In the genomic region with DNA sequence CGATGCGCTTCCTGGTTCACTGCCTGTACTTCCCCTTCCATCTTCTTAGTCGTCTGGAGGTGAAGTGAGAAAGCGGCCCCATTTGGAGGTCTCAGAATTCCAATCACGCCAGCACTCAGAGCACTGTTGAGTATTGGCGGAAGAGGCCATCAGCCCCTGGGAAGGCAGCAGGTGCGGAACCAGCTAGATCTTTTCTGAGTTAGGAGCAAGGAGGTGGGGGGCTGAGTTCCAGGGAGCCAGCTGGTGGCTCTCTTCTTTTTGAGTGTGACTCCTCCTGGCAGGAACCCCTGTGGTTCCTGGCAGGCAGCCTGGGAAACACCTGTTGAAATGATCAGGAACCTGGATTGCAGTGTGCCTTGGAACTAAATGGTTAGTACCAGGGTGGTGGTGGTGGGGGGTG, we compare ENCODE assay signal across 13 mouse cellular contexts.
DNase-seq lines count a peak whose midpoint lies in the region; ATAC-seq and TF ChIP-seq lines count a peak whose summit lies in the region.
"Had no signal": no experiment of that assay in that cellular context is flagged by ENCODE, and none has a peak within 500 bp of the region (broad histone marks: within the 10 kb centered on the region; RNA-seq: fewer than 3 reads in every experiment).

No protein-coding gene starts in this region.

- no peak for ATAC-seq in kidney, embryonic 16.5 days (ENCODE audit: low FRiP score, low TSS enrichment)

- no peak for TF ChIP-seq CTCF in layer of hippocampus, adult 2 months (conservative IDR thresholded peaks at IDR 0.05)
- no peak for TF ChIP-seq CTCF in E14TG2a.4 (conservative IDR thresholded peaks at IDR 0.05; ENCODE audit: low read length)

- H3K4me1 ChIP-seq in E14TG2a.4 (replicated peaks; ENCODE audit: low read depth, low read length), result peaks cover 11% of the 10 kb centered on the region
- H3K4me1 ChIP-seq in kidney, embryonic 16.5 days (ENCODE audit: insufficient read depth, low read length), result no peaks in the 10 kb centered on the region
- H3K4me1 ChIP-seq: neural tube, embryonic 15.5 days had no signal

- no peak overlapping the region for H3K4me2 ChIP-seq in kidney, embryonic 16.5 days (replicated peaks; ENCODE audit: low read depth, low read length)
- H3K4me2 ChIP-seq: limb, embryonic 15.5 days; neural tube, embryonic 15.5 days had no signal

- no peaks in the 10 kb centered on the region for H3K36me3 ChIP-seq in E14TG2a.4 (ENCODE audit: insufficient read depth, low read length)
- H3K36me3 ChIP-seq in kidney, embryonic 16.5 days (ENCODE audit: insufficient read depth, low read length), result no peaks in the 10 kb centered on the region
- H3K36me3 ChIP-seq: limb, embryonic 15.5 days; neural tube, embryonic 15.5 days had no signal

- H3K4me3 ChIP-seq in layer of hippocampus, adult 2 months, result no peak overlapping the region
- H3K4me3 ChIP-seq in E14TG2a.4 (replicated peaks; ENCODE audit: low read length), result 0 out of 2 replicates have a peak overlapping the region, but pooled peaks have one; percentile 20
- no peak overlapping the region for H3K4me3 ChIP-seq in kidney, embryonic 16.5 days (ENCODE audit: low read length)
- H3K4me3 ChIP-seq: limb, embryonic 15.5 days; neural tube, embryonic 15.5 days had no signal

- 57% methylated on average over 7 of the region's 7 CpGs for WGBS in kidney, embryonic 16.5 days

- no peaks in the 10 kb centered on the region for H3K27me3 ChIP-seq in E14TG2a.4 (ENCODE audit: insufficient read depth, low read length)
- H3K27me3 ChIP-seq in kidney, embryonic 16.5 days (ENCODE audit: insufficient read depth, low read length), result no peaks in the 10 kb centered on the region
- H3K27me3 ChIP-seq: limb, embryonic 15.5 days; neural tube, embryonic 15.5 days had no signal

- H3K9me3 ChIP-seq in E14TG2a.4 (ENCODE audit: low read length), result peaks cover 5% of the 10 kb centered on the region
- H3K9me3 ChIP-seq in kidney, embryonic 16.5 days (ENCODE audit: low read length), result no peaks in the 10 kb centered on the region
- H3K9me3 ChIP-seq: limb, embryonic 15.5 days; neural tube, embryonic 15.5 days had no signal

- no peak overlapping the region for H3K27ac ChIP-seq in layer of hippocampus, adult 2 months
- H3K27ac ChIP-seq in kidney, embryonic 16.5 days (ENCODE audit: low read length), result no peak overlapping the region
- H3K27ac ChIP-seq: limb, embryonic 15.5 days; neural tube, embryonic 15.5 days had no signal

- DNase-seq in cerebellum, postnatal 10 days, result peak; percentile 82 to 83
- no peak for DNase-seq in cerebellum, adult 11-12 months
- DNase-seq in layer of hippocampus, adult 11-12 months (ENCODE audit: low spot score), result peak; percentile 17
- no peak for DNase-seq in layer of hippocampus, adult 2 months (ENCODE audit: low spot score in 2 of 2)
- DNase-seq in forelimb bud, embryonic 11.5 days (ENCODE audit: low read depth, low spot score), result peak; percentile 10
- no peak for DNase-seq in embryo, embryonic 11 days
- DNase-seq: adrenal gland, postnatal 36 days; kidney, adult 11 months; thymus, postnatal 36 days had no signal

- H3K9ac ChIP-seq in kidney, embryonic 16.5 days (replicated peaks; ENCODE audit: low read length), result no peak overlapping the region
- H3K9ac ChIP-seq: limb, embryonic 15.5 days; neural tube, embryonic 15.5 days had no signal

Comparison
In these comparisons a context has a peak if more than half of its experiments do, and no peak if none do; other contexts are left out.
1. DNase-seq: peak in cerebellum, postnatal 10 days (2 of 2), layer of hippocampus, adult 11-12 months (single experiment) and forelimb bud, embryonic 11.5 days (single experiment); none in cerebellum, adult 11-12 months (single experiment), layer of hippocampus, adult 2 months (0 of 2) and embryo, embryonic 11 days (single experiment).